ENCODE assay signal across 9 mouse cellular contexts in genomic region chr1:120154232-120154631, GRCm38 (mm10). TPM values are rescaled to one million over a fixed set of nuclear protein-coding genes. Genes with fewer than 3 reads are reported as not detected.
A peak's percentile ranks its signal among the peaks of the same experiment; 100 is the strongest.
DNase-seq lines count a peak whose midpoint lies in the region; ATAC-seq and TF ChIP-seq lines count a peak whose summit lies in the region.
"Had no signal": no experiment of that assay in that cellular context is flagged by ENCODE, and none has a peak within 500 bp of the region (broad histone marks: within the 10 kb centered on the region; RNA-seq: fewer than 3 reads in every experiment).

No protein-coding gene starts in this region.

- TF ChIP-seq CTCF in thymus, adult 2 months (IDR thresholded peaks at IDR 0.05; ENCODE audit: borderline replicate concordance, control insufficient read depth, extremely low read depth, insufficient read depth, low read length, poor library complexity) = no peak

- H3K36me3 ChIP-seq in heart, embryonic 10.5 days = no peaks in the 10 kb centered on the region
- no peaks in the 10 kb centered on the region for H3K36me3 ChIP-seq in thymus, adult 2 months (ENCODE audit: control insufficient read depth, insufficient read depth, low read length)
- no peaks in the 10 kb centered on the region for H3K36me3 ChIP-seq in neural tube, embryonic 11.5 days (ENCODE audit: control insufficient read depth, insufficient read depth, low read length)
- H3K36me3 ChIP-seq in intestine, embryonic 16.5 days (ENCODE audit: control insufficient read depth, insufficient read depth, low read length) = no peaks in the 10 kb centered on the region
- H3K36me3 ChIP-seq: embryonic facial prominence, embryonic 13.5 days had no signal

- intact Hi-C loops in heart, postnatal 10 days (cut with DNase I) = loop anchor here (2.0 kb wide), 2 partner anchors 55 to 121 kb away; no protein-coding TSS in a partner anchor
- intact Hi-C loops in heart, postnatal 36 days (cut with DNase I) = loop anchor here (2.0 to 5.0 kb wide), 2 partner anchors 121 to 398 kb away; no protein-coding TSS in a partner anchor

- no peak overlapping the region for H3K4me3 ChIP-seq in heart, embryonic 10.5 days
- no peak overlapping the region for H3K4me3 ChIP-seq in thymus, adult 2 months (ENCODE audit: control insufficient read depth, insufficient read depth, low read length)
- H3K4me3 ChIP-seq in neural tube, embryonic 11.5 days (ENCODE audit: low read depth, low read length) = no peak overlapping the region
- H3K4me3 ChIP-seq in intestine, embryonic 16.5 days (ENCODE audit: low read length) = no peak overlapping the region
- H3K4me3 ChIP-seq: embryonic facial prominence, embryonic 13.5 days had no signal

- peak; percentile 46 for ATAC-seq in activated CD4-positive, CD25-positive, alpha-beta regulatory T cell, adult 4 months
- ATAC-seq in neural tube, embryonic 11.5 days (ENCODE audit: insufficient read depth, low FRiP score, low TSS enrichment) = peak; percentile 38; the same call in 1 of the 2 replicates
- no peak for ATAC-seq in intestine, embryonic 16.5 days

- DNase-seq in heart, postnatal 10 days = peak; percentile 29 to 64
- no peak for DNase-seq in heart, embryonic 10.5 days (ENCODE audit: low spot score)
- DNase-seq in thymus, adult 2 months = peak; percentile 19
- DNase-seq in thymus, adult 18-20 months = no peak
- DNase-seq in heart, postnatal 36 days = peak; percentile 27 to 32
- DNase-seq in neural tube, embryonic 11.5 days (ENCODE audit: low spot score) = peak; percentile 33

- no peaks in the 10 kb centered on the region for H3K4me1 ChIP-seq in heart, embryonic 10.5 days
- H3K4me1 ChIP-seq in thymus, adult 2 months (replicated peaks; ENCODE audit: control insufficient read depth, insufficient read depth, low read length) = no peaks in the 10 kb centered on the region
- no peaks in the 10 kb centered on the region for H3K4me1 ChIP-seq in neural tube, embryonic 11.5 days (ENCODE audit: control insufficient read depth, insufficient read depth, low read length)
- no peaks in the 10 kb centered on the region for H3K4me1 ChIP-seq in intestine, embryonic 16.5 days (ENCODE audit: control insufficient read depth, insufficient read depth, low read length)
- H3K4me1 ChIP-seq: embryonic facial prominence, embryonic 13.5 days had no signal

- no peaks in the 10 kb centered on the region for H3K27me3 ChIP-seq in heart, embryonic 10.5 days (ENCODE audit: insufficient read depth, poor library complexity, severe bottlenecking)
- no peaks in the 10 kb centered on the region for H3K27me3 ChIP-seq in thymus, adult 2 months (ENCODE audit: control insufficient read depth, insufficient read depth, low read length)
- H3K27me3 ChIP-seq in neural tube, embryonic 11.5 days (ENCODE audit: control insufficient read depth, insufficient read depth, low read length) = no peaks in the 10 kb centered on the region
- H3K27me3 ChIP-seq in intestine, embryonic 16.5 days (replicated peaks; ENCODE audit: control insufficient read depth, insufficient read depth, low read length) = no peaks in the 10 kb centered on the region
- H3K27me3 ChIP-seq: embryonic facial prominence, embryonic 13.5 days had no signal

- no peak for TF ChIP-seq POLR2A in thymus, adult 2 months (IDR thresholded peaks at IDR 0.05; ENCODE audit: control insufficient read depth, extremely low read depth, insufficient read depth, low read length, poor library complexity)

- H3K4me2 ChIP-seq in neural tube, embryonic 11.5 days (ENCODE audit: low read depth) = no peak overlapping the region
- no peak overlapping the region for H3K4me2 ChIP-seq in intestine, embryonic 16.5 days (ENCODE audit: low read depth, low read length)
- H3K4me2 ChIP-seq: embryonic facial prominence, embryonic 13.5 days had no signal

- no peak overlapping the region for H3K9ac ChIP-seq in neural tube, embryonic 11.5 days (ENCODE audit: low read length)
- no peak overlapping the region for H3K9ac ChIP-seq in intestine, embryonic 16.5 days (ENCODE audit: low read depth, low read length)
- H3K9ac ChIP-seq: embryonic facial prominence, embryonic 13.5 days had no signal

- no peaks in the 10 kb centered on the region for H3K9me3 ChIP-seq in heart, embryonic 10.5 days
- H3K9me3 ChIP-seq in neural tube, embryonic 11.5 days (ENCODE audit: control insufficient read depth, low read length) = no peaks in the 10 kb centered on the region
- no peaks in the 10 kb centered on the region for H3K9me3 ChIP-seq in intestine, embryonic 16.5 days (ENCODE audit: control insufficient read depth, low read length)
- H3K9me3 ChIP-seq: embryonic facial prominence, embryonic 13.5 days had no signal

- H3K27ac ChIP-seq in heart, embryonic 10.5 days = no peak overlapping the region
- no peak overlapping the region for H3K27ac ChIP-seq in thymus, adult 2 months (ENCODE audit: control insufficient read depth, insufficient read depth, low read length)
- no peak overlapping the region for H3K27ac ChIP-seq in neural tube, embryonic 11.5 days (ENCODE audit: low read depth, low read length)
- H3K27ac ChIP-seq in intestine, embryonic 16.5 days (ENCODE audit: low read length) = no peak overlapping the region
- H3K27ac ChIP-seq: embryonic facial prominence, embryonic 13.5 days had no signal

RNA-seq across cellular contexts. Expression of gene 3110009E18Rik, which starts 33.2 kb away (rescaled TPM):
- total RNA-seq in heart, postnatal 10 days (2021) = 1 to 10 TPM; 4.5 to 7.0 TPM
- 13.0 and 15.0 TPM in 2 replicates for polyA plus RNA-seq in heart, embryonic 10.5 days (2016; fragmentation: Nextera tagmentation; extraction: Ambion mirVana)
- 4.4 and 5.5 TPM in 2 replicates for polyA plus RNA-seq in thymus, adult 2 months (2012; rRNA removed)
- 10 to 100 TPM; 25.9 to 27.3 TPM for polyA plus RNA-seq in activated CD4-positive, CD25-positive, alpha-beta regulatory T cell, adult 4 months (2017; shearing (Covaris generic))
- total RNA-seq in heart, postnatal 36 days (2021) = 1 to 10 TPM; 4.3 to 7.5 TPM
- 19.4 and 23.8 TPM in 2 replicates for polyA plus RNA-seq in neural tube, embryonic 11.5 days (2014; fragmentation: Nextera tagmentation; extraction: Ambion mirVana)
- 13.2 and 14.6 TPM in 2 replicates for polyA plus RNA-seq in intestine, embryonic 16.5 days (2015; fragmentation: Nextera tagmentation; extraction: Ambion mirVana)

RNA-seq across cellular contexts. Expression of gene Dbi, which starts 33.4 kb away (rescaled TPM):
- 100 to 1,000 TPM; 424 to 472 TPM for total RNA-seq in heart, postnatal 10 days (2021)
- polyA plus RNA-seq in heart, embryonic 10.5 days (2016; fragmentation: Nextera tagmentation; extraction: Ambion mirVana) = 647 and 658 TPM in 2 replicates
- 210 and 247 TPM in 2 replicates for polyA plus RNA-seq in thymus, adult 2 months (2012; rRNA removed)
- polyA plus RNA-seq in activated CD4-positive, CD25-positive, alpha-beta regulatory T cell, adult 4 months (2017; shearing (Covaris generic)) = 100 to 1,000 TPM; 210 to 248 TPM
- total RNA-seq in heart, postnatal 36 days (2021) = 100 to 1,000 TPM; 268 to 306 TPM
- 1,035 and 1,076 TPM in 2 replicates for polyA plus RNA-seq in neural tube, embryonic 11.5 days (2014; fragmentation: Nextera tagmentation; extraction: Ambion mirVana)
- 1,842 and 2,069 TPM in 2 replicates for polyA plus RNA-seq in intestine, embryonic 16.5 days (2015; fragmentation: Nextera tagmentation; extraction: Ambion mirVana)

Comparison
In these comparisons a context has a peak if more than half of its experiments do, and no peak if none do; other contexts are left out.
1. DNase-seq: peak in heart, postnatal 10 days (2 of 2), thymus, adult 2 months (single experiment), heart, postnatal 36 days (2 of 2) and neural tube, embryonic 11.5 days (single experiment); none in heart, embryonic 10.5 days (single experiment) and thymus, adult 18-20 months (0 of 2).